Mouse (Mus musculus) G1E (cell line): ENCODE measurements at regions not wholly inside any gene's neighbourhood (a gene's known extent, or its start where the extent isn't known, plus 50 kb on each side); places are given as distances from the start of the nearest gene placed in this dataset.

Experiments used
- ATAC-seq: 2 replicates; pipeline ENCODE4 v1.8.0; 2016; ENCODE audit warnings: mild to moderate bottlenecking; ENCODE audit not compliant: insufficient number of reproducible peaks, poor library complexity, low FRiP score, severe bottlenecking; ENCODE audit errors: extremely low read depth
- DNase-seq: peaks from one replicate; pipeline ENCODE4 v3.0.0; 2012; ENCODE audit warnings: low spot score
- H3K27me3 ChIP-seq: 2 replicates; pipeline ENCODE4 v1.6.1; 2012; ENCODE audit warnings: mild to moderate bottlenecking, low read length, inconsistent platforms; ENCODE audit not compliant: insufficient read depth
- H3K36me3 ChIP-seq: replicated peaks from 2 replicates; pipeline ENCODE3; 2012; ENCODE audit warnings: mild to moderate bottlenecking, inconsistent platforms
- H3K4me1 ChIP-seq: 2 replicates; pipeline ENCODE4 v1.6.1; 2012; ENCODE audit warnings: low read depth, low read length, inconsistent platforms, mixed read lengths; ENCODE audit not compliant: insufficient read depth
- H3K4me3 ChIP-seq: 2 replicates; pipeline ENCODE4 v1.5.1; 2012; ENCODE audit warnings: low read depth, mild to moderate bottlenecking, inconsistent platforms, low read length, moderate library complexity, mixed read lengths
- H3K9me3 ChIP-seq: replicated peaks from 2 replicates; pipeline ENCODE4 v1.6.1; 2012; ENCODE audit warnings: inconsistent platforms
- CTCF ChIP-seq: IDR thresholded peaks from 2 replicates; pipeline ENCODE4 v1.5.1; 2012; ENCODE audit warnings: low read depth, low read length, inconsistent platforms, mixed read lengths
- GATA1 ChIP-seq: IDR thresholded peaks from 2 replicates; pipeline ENCODE4 v1.6.1; 2012; ENCODE audit warnings: borderline replicate concordance, low read length, inconsistent platforms, mixed read lengths
- GATA2 ChIP-seq: IDR thresholded peaks from 2 replicates; pipeline ENCODE4 v1.6.1; 2012; ENCODE audit warnings: low read depth, low read length, inconsistent platforms, borderline replicate concordance
- POLR2AphosphoS5 ChIP-seq: IDR thresholded peaks from 2 replicates; pipeline ENCODE4 v1.6.1; 2012; ENCODE audit warnings: low read depth, low read length, inconsistent platforms; ENCODE audit not compliant: insufficient replicate concordance
- TAL1 ChIP-seq: conservative IDR thresholded peaks from 2 replicates; pipeline ENCODE4 v1.6.1; 2012; ENCODE audit warnings: low read depth, low read length, inconsistent platforms, mixed read lengths

DNA sequence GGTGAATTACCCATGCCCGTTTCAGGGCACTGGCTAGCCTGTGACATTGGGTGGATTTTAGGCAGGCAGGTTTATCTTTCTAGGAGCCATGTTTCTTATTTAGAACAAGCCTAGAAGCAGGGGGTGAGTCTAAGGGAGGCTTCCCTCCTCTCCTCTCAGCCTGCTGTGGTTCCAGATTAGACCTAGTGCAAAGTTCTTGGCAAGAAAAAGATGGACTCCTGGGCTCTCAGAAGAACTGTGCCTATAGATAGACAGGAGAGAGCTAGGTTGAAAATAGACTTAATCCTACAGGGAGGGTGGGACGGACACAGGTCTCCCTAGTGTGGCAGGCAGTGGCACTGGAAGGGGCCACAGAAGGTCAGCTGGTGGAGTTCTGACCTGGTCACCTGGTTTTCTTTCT is 95.3 kb downstream of the Chst1 start:
- Histone ChIP-seq H3K9me3 (no peaks in the 10 kb centered on the region), H3K4me1 (no peaks in the 10 kb centered on the region), H3K4me3 (no peak overlapping the region), H3K27me3 (peaks cover 6% of the 10 kb centered on the region; the same call in 1 of the 2 replicates), H3K36me3 (no peaks in the 10 kb centered on the region)
- no peak for TF ChIP-seq GATA2
- no peak for TF ChIP-seq POLR2AphosphoS5
- no peak for TF ChIP-seq CTCF
- no peak for TF ChIP-seq TAL1
- TF ChIP-seq GATA1, result no peak
- ATAC-seq (no peak), DNase-seq (no peak)

GRCm38 (mm10) chr2:92695869-92696268 is 96.4 kb downstream of the Chst1 start:
- TF ChIP-seq GATA2 (no peak), POLR2AphosphoS5 (no peak), GATA1 (no peak), CTCF (no peak), TAL1 (no peak)
- Histone ChIP-seq H3K27me3 (peaks cover 6% of the 10 kb centered on the region; the same call in 1 of the 2 replicates), H3K4me3 (no peak overlapping the region), H3K9me3 (no peaks in the 10 kb centered on the region), H3K4me1 (no peaks in the 10 kb centered on the region), H3K36me3 (no peaks in the 10 kb centered on the region)
- DNase-seq, result no peak
- ATAC-seq, result no peak

DNA sequence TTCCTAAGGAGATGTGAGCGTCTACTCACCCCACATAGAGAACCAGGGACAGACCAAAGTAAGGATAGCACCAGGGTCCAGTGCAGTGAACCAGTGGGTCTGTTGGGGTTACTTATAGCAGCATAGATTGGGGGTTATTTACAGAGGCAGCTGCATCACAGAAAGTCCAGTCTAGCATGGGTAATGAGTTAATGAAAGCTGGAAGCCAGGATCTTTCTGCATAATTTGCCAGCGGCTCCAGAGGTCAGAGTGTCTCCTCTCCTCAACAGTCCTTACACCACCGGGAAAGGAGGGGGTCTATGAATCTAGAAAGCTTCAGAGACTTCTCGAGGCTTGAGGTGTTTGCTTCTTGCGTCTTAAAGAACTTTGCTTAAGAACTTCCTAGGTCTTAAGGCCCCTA is 98.2 kb downstream of the Chst1 start:
- no peaks in the 10 kb centered on the region for H3K36me3 ChIP-seq
- no peak for DNase-seq
- TF ChIP-seq GATA1 (no peak), CTCF (no peak), GATA2 (no peak), TAL1 (no peak), POLR2AphosphoS5 (no peak)
- no peaks in the 10 kb centered on the region for H3K9me3 ChIP-seq
- peaks cover 6% of the 10 kb centered on the region; the same call in 1 of the 2 replicates for H3K27me3 ChIP-seq
- ATAC-seq, result no peak
- no peak overlapping the region for H3K4me3 ChIP-seq
- no peaks in the 10 kb centered on the region for H3K4me1 ChIP-seq

DNA sequence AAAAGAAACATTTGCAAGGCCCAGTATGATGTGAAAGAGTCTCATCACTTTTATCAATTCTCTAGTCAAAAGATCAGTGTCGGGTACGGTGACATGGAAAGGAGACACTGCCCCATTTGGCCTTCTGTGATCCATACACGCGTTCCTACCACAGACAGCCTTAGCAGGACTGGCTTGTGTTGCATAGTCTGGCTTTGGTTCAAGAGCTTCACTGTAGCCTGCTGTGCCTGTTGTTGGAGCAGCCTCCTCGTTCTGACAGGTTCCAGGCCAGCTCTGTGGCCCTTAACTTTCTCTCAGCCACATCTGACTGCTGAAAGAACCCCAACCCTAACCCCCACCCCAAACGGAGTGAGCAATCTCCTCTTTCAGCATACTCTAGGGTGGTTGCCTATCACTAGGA is 99.9 kb downstream of the Chst1 start:
- Histone ChIP-seq H3K4me1 (no peaks in the 10 kb centered on the region), H3K4me3 (no peak overlapping the region), H3K9me3 (no peaks in the 10 kb centered on the region), H3K36me3 (no peaks in the 10 kb centered on the region), H3K27me3 (peaks cover 6% of the 10 kb centered on the region; the same call in 1 of the 2 replicates)
- ATAC-seq (no peak), DNase-seq (no peak)
- no peak for TF ChIP-seq TAL1
- TF ChIP-seq CTCF, result no peak

DNA sequence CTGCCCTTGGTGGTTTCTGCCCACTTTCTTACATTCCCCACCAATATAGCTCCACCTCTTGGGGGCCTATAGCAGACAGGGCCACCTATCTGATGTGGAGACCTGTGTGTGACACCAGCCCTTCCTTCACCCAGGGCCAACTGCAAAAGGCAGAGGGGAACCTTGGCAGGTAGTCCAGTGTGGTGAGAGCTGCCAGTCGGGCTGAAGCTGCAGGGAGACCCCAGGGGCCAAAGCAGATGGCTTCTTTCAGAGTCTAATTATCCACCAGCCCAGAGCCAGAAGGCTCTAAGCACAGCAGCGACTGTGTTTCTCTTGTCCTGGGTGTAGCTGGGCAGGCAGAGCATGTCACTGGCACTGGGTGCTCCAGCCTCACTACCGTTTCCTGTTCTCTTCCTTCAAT is 104.5 kb downstream of the Chst1 start:
- Histone ChIP-seq H3K4me3 (no peak overlapping the region), H3K4me1 (no peaks in the 10 kb centered on the region), H3K36me3 (no peaks in the 10 kb centered on the region), H3K9me3 (no peaks in the 10 kb centered on the region), H3K27me3 (peaks cover 2% of the 10 kb centered on the region; the same call in 1 of the 2 replicates)
- no peak for ATAC-seq
- no peak for DNase-seq
- TF ChIP-seq GATA1, result no peak
- TF ChIP-seq POLR2AphosphoS5, result no peak
- TF ChIP-seq TAL1, result no peak
- no peak for TF ChIP-seq GATA2
- TF ChIP-seq CTCF, result no peak

GRCm38 (mm10) chr2:92709668-92710067 is 110.2 kb downstream of the Chst1 start:
- no peak for DNase-seq
- no peak for ATAC-seq
- H3K27me3 ChIP-seq, result peaks cover 11% of the 10 kb centered on the region; the same call in 1 of the 2 replicates
- H3K4me1 ChIP-seq, result no peaks in the 10 kb centered on the region
- H3K4me3 ChIP-seq, result no peak overlapping the region
- no peak for TF ChIP-seq GATA1
- TF ChIP-seq CTCF, result no peak
- TF ChIP-seq TAL1, result no peak
- TF ChIP-seq GATA2, result no peak
- TF ChIP-seq POLR2AphosphoS5, result no peak
- no peaks in the 10 kb centered on the region for H3K36me3 ChIP-seq
- no peaks in the 10 kb centered on the region for H3K9me3 ChIP-seq

GRCm38 (mm10) chr2:92711122-92711777 is 111.7 kb downstream of the Chst1 start:
- ATAC-seq (no peak), DNase-seq (no peak)
- no peaks in the 10 kb centered on the region for H3K36me3 ChIP-seq
- TF ChIP-seq GATA1 (no peak), POLR2AphosphoS5 (no peak), GATA2 (no peak), TAL1 (no peak), CTCF (no peak)
- H3K4me3 ChIP-seq, result no peak overlapping the region
- no peaks in the 10 kb centered on the region for H3K4me1 ChIP-seq
- H3K27me3 ChIP-seq, result peaks cover 14% of the 10 kb centered on the region
- H3K9me3 ChIP-seq, result no peaks in the 10 kb centered on the region
